Mouse (Mus musculus): ENCODE data around the gene Loxl1. TPM values are rescaled to one million over a fixed set of nuclear protein-coding genes. Genes with fewer than 3 reads are reported as not detected.
"Not testable (repeated sequence)": the region's sequence is repeated elsewhere in the genome, so short reads cannot be mapped to it uniquely, and the experiment has no call there.

The Loxl1 gene
- total RNA-seq, 2 experiments from 2014 or later, result not detected

- ATAC-seq (replicated peaks; ENCODE audit: poor library complexity), result peak; percentile 93
Measured at GRCm38 (mm10) chr9:58253033-58253804, 59.8 kb downstream of the Loxl1 start, which contains the start of gene Stoml1. TSS of gene Stoml1 (plus strand) at chr9:58253164.

- not testable (repeated sequence) for ATAC-seq (replicated peaks; ENCODE audit: poor library complexity)
Measured at GRCm38 (mm10) chr9:58250730-58251129, 62.3 kb downstream of the Loxl1 start.

- no peak for ATAC-seq (replicated peaks; ENCODE audit: poor library complexity)
Measured at GRCm38 (mm10) chr9:58250322-58250721, 62.7 kb downstream of the Loxl1 start.

GRCm38 (mm10) chr9:58249592-58250192, 63.3 kb downstream of the Loxl1 start, which contains the start of gene Pml:
TSS of gene Pml (minus strand) at chr9:58249786.
- peak; percentile 41 for ATAC-seq (replicated peaks; ENCODE audit: poor library complexity)

- ATAC-seq (replicated peaks; ENCODE audit: poor library complexity), result no peak
Measured at GRCm38 (mm10) chr9:58248746-58249413, 64.1 kb downstream of the Loxl1 start.

GRCm38 (mm10) chr9:58247064-58247759, 65.8 kb downstream of the Loxl1 start:
- peak; percentile 80 for ATAC-seq (replicated peaks; ENCODE audit: poor library complexity)

- ATAC-seq (replicated peaks; ENCODE audit: poor library complexity), result peak; percentile 33
Measured at GRCm38 (mm10) chr9:58246083-58246591, 66.8 kb downstream of the Loxl1 start.

GRCm38 (mm10) chr9:58243696-58244095, 69.3 kb downstream of the Loxl1 start:
- ATAC-seq (replicated peaks; ENCODE audit: poor library complexity), result no peak

- no peak for ATAC-seq (replicated peaks; ENCODE audit: poor library complexity)
Measured at GRCm38 (mm10) chr9:58242696-58243095, 70.3 kb downstream of the Loxl1 start.

- ATAC-seq (replicated peaks; ENCODE audit: poor library complexity), result peak; percentile 45; the same call in 1 of the 2 replicates
Measured at GRCm38 (mm10) chr9:58241780-58242485, 71.1 kb downstream of the Loxl1 start.

Other genes starting within 250 kb of the Loxl1 start
- not detected in 2 replicates for gene Stra6, start 249.4 kb downstream of the Loxl1 start, total RNA-seq (2015)
- not detected in 2 replicates for gene Stra6, start 249.4 kb downstream of the Loxl1 start, total RNA-seq (2017)
- not detected in 2 replicates for gene Ccdc33, start 194.4 kb downstream of the Loxl1 start, total RNA-seq (2015)
- not detected in 2 replicates for gene Ccdc33, start 194.4 kb downstream of the Loxl1 start, total RNA-seq (2017)
- gene Islr, start 108.9 kb downstream of the Loxl1 start, total RNA-seq (2015), result 0.07 TPM in 1 of 2 replicates, not detected in the other
- 0.81 TPM in 1 of 2 replicates, not detected in the other for gene Islr, start 108.9 kb downstream of the Loxl1 start, total RNA-seq (2017)
- not detected in 2 replicates for gene Islr2, start 108.9 kb downstream of the Loxl1 start, total RNA-seq (2015)
- gene Islr2, start 108.9 kb downstream of the Loxl1 start, total RNA-seq (2017), result not detected in 2 replicates
- gene Pml, start 63.4 kb downstream of the Loxl1 start, total RNA-seq (2015), result 32.6 and 41.2 TPM in 2 replicates
- gene Pml, start 63.4 kb downstream of the Loxl1 start, total RNA-seq (2017), result 13.2 and 14.5 TPM in 2 replicates
- 1.9 and 6.7 TPM in 2 replicates for gene Stoml1, start 60.0 kb downstream of the Loxl1 start, total RNA-seq (2015)
- 7.3 and 7.9 TPM in 2 replicates for gene Stoml1, start 60.0 kb downstream of the Loxl1 start, total RNA-seq (2017)
- gene Tbc1d21, start 57.3 kb upstream of the Loxl1 start, total RNA-seq (2015), result not detected in 2 replicates
- not detected in 2 replicates for gene Tbc1d21, start 57.3 kb upstream of the Loxl1 start, total RNA-seq (2017)
- gene Insyn1, start 175.4 kb upstream of the Loxl1 start, total RNA-seq (2015), result not detected in 2 replicates
- not detected in 2 replicates for gene Insyn1, start 175.4 kb upstream of the Loxl1 start, total RNA-seq (2017)
- 0.10 and 0.52 TPM in 2 replicates for gene Cd276, start 242.3 kb upstream of the Loxl1 start, total RNA-seq (2015)
- gene Cd276, start 242.3 kb upstream of the Loxl1 start, total RNA-seq (2017), result 0.20 TPM in 1 of 2 replicates, not detected in the other

Measured in megakaryocyte progenitor cell, adult 5-6 weeks (primary cell).